ENCODE assay signal across 10 mouse cellular contexts in the genomic region with DNA sequence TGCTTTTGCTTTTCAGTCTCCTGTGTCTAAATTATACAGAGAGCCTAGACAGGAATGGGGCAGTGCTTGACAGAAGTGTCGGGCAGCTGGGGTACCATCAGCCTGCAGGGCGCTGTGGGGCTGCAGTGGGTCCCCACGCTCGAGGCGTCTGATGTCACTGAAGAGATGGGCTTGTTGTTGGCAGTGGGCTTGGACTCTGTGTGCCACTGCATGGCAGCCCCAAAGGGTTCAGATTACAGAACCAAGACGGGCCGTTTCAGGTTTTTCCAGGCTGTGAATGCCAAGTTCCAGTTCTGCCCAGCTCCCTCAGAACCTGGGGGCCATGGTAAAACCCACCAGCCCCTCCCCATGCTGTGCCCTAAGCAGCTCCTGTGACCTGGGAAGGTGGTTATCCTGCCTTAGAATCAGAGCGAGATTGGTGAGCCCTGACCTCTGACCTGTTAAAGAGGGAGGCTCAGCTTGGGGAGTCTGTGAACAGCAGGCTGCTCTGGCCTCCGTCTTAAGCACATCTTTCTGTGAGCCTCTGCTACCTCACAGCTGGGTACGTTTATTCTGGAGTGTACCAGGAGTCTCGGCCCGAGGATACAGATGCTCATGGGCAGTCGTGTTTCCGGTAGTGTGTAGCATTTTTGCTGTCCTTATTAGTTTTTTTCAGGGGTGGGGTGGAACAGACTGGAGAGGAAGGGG. TPM values are rescaled to one million over a fixed set of nuclear protein-coding genes. Genes with fewer than 3 reads are reported as not detected.
DNase-seq lines count a peak whose midpoint lies in the region; ATAC-seq and TF ChIP-seq lines count a peak whose summit lies in the region.
"Had no signal": no experiment of that assay in that cellular context is flagged by ENCODE, and none has a peak within 500 bp of the region (broad histone marks: within the 10 kb centered on the region; RNA-seq: fewer than 3 reads in every experiment).

No protein-coding gene starts in this region.

- H3K27ac ChIP-seq in forebrain, embryonic 12.5 days, result 0 out of 2 replicates have a peak overlapping the region, but pooled peaks have one; percentile 53
- H3K27ac ChIP-seq in forebrain, embryonic 14.5 days (ENCODE audit: low read depth, low read length), result no peak overlapping the region
- H3K27ac ChIP-seq in left cerebral cortex, adult 2 months, result peak overlapping the region; percentile 72
- peak overlapping the region; percentile 70 for H3K27ac ChIP-seq in heart, embryonic 16.5 days (ENCODE audit: low read length)
- H3K27ac ChIP-seq in midbrain, embryonic 16.5 days (ENCODE audit: low read length), result no peak overlapping the region

- no peak overlapping the region for H3K9ac ChIP-seq in forebrain, embryonic 12.5 days
- no peak overlapping the region for H3K9ac ChIP-seq in forebrain, embryonic 14.5 days (ENCODE audit: low read length)
- peak overlapping the region; percentile 45 for H3K9ac ChIP-seq in heart, embryonic 16.5 days (ENCODE audit: low read length)
- H3K9ac ChIP-seq in midbrain, embryonic 16.5 days (ENCODE audit: low read depth, low read length), result 0 out of 2 replicates have a peak overlapping the region, but pooled peaks have one; percentile 27

- WGBS in forebrain, embryonic 12.5 days, result 34% methylated on average over 14 of the region's 14 CpGs
- 36% methylated on average over 14 of the region's 14 CpGs for WGBS in forebrain, embryonic 14.5 days
- WGBS in heart, embryonic 16.5 days, result 54% methylated on average over 14 of the region's 14 CpGs
- WGBS in midbrain, embryonic 16.5 days, result 39% methylated on average over 14 of the region's 14 CpGs

- H3K9me3 ChIP-seq in forebrain, embryonic 12.5 days, result no peaks in the 10 kb centered on the region
- H3K9me3 ChIP-seq in forebrain, embryonic 14.5 days (replicated peaks; ENCODE audit: control insufficient read depth, low read length), result no peaks in the 10 kb centered on the region
- H3K9me3 ChIP-seq in heart, embryonic 16.5 days (replicated peaks; ENCODE audit: control insufficient read depth, low read length), result no peaks in the 10 kb centered on the region
- H3K9me3 ChIP-seq in midbrain, embryonic 16.5 days (replicated peaks; ENCODE audit: control insufficient read depth, low read length, poor library complexity, severe bottlenecking), result no peaks in the 10 kb centered on the region

- ATAC-seq in forebrain, embryonic 12.5 days (ENCODE audit: low FRiP score), result no peak
- no peak for ATAC-seq in forebrain, embryonic 14.5 days
- ATAC-seq in heart, embryonic 16.5 days (replicated peaks; ENCODE audit: extremely low read depth, insufficient read depth, low FRiP score), result no peak
- no peak for ATAC-seq in midbrain, embryonic 16.5 days

- H3K4me3 ChIP-seq in forebrain, embryonic 12.5 days (replicated peaks), result no peak overlapping the region
- no peak overlapping the region for H3K4me3 ChIP-seq in forebrain, embryonic 14.5 days (ENCODE audit: low read depth, low read length)
- H3K4me3 ChIP-seq in left cerebral cortex, adult 2 months, result no peak overlapping the region
- H3K4me3 ChIP-seq in heart, embryonic 16.5 days (ENCODE audit: low read length), result no peak overlapping the region
- no peak overlapping the region for H3K4me3 ChIP-seq in midbrain, embryonic 16.5 days (ENCODE audit: low read depth, low read length)

- no peak for DNase-seq in forebrain, embryonic 14.5 days (ENCODE audit: low spot score)
- DNase-seq in left cerebral cortex, adult 2 months (ENCODE audit: extremely low spot score in 1 of 2, low spot score in 2 of 2), result no peak
- no peak for DNase-seq in left cerebral cortex, postnatal 36 days (ENCODE audit: low spot score in 2 of 2)
- no peak for DNase-seq in c-Kit-positive CD71-positive TER-119-positive erythroid progenitor cells, embryonic 14.5 days (ENCODE audit: low spot score)
- no peak for DNase-seq in thymus, postnatal 0 days (ENCODE audit: low spot score)

- intact Hi-C loops in left cerebral cortex, adult 2 months (cut with DNase I), result loop anchor here (2.0 to 5.0 kb wide), 3 partner anchors 55 to 345 kb away; no protein-coding TSS in a partner anchor
- intact Hi-C loops in left cerebral cortex, postnatal 36 days (cut with DNase I), result loop anchor here (2.0 to 5.0 kb wide), 3 partner anchors 55 to 345 kb away; no protein-coding TSS in a partner anchor

- no peaks in the 10 kb centered on the region for H3K36me3 ChIP-seq in forebrain, embryonic 12.5 days (replicated peaks)
- no peaks in the 10 kb centered on the region for H3K36me3 ChIP-seq in forebrain, embryonic 14.5 days (ENCODE audit: control insufficient read depth, insufficient read depth, low read length)
- no peaks in the 10 kb centered on the region for H3K36me3 ChIP-seq in heart, embryonic 16.5 days (ENCODE audit: control insufficient read depth, insufficient read depth)
- H3K36me3 ChIP-seq in midbrain, embryonic 16.5 days (ENCODE audit: control insufficient read depth, insufficient read depth, low read length), result no peaks in the 10 kb centered on the region

- peaks cover 48% of the 10 kb centered on the region for H3K4me1 ChIP-seq in forebrain, embryonic 12.5 days
- peaks cover 16% of the 10 kb centered on the region for H3K4me1 ChIP-seq in forebrain, embryonic 14.5 days (ENCODE audit: control insufficient read depth, insufficient read depth, low read length)
- peaks cover 59% of the 10 kb centered on the region for H3K4me1 ChIP-seq in heart, embryonic 16.5 days (ENCODE audit: control insufficient read depth, insufficient read depth, low read length)
- no peaks in the 10 kb centered on the region for H3K4me1 ChIP-seq in midbrain, embryonic 16.5 days (ENCODE audit: control insufficient read depth, insufficient read depth, low read length)

- no peak for TF ChIP-seq CTCF in left cerebral cortex, adult 2 months (IDR thresholded peaks at IDR 0.05)

- H3K27me3 ChIP-seq in forebrain, embryonic 12.5 days, result peaks cover 46% of the 10 kb centered on the region
- H3K27me3 ChIP-seq in forebrain, embryonic 14.5 days (replicated peaks; ENCODE audit: control insufficient read depth, insufficient read depth, low read length), result no peaks in the 10 kb centered on the region
- H3K27me3 ChIP-seq in heart, embryonic 16.5 days (ENCODE audit: control insufficient read depth, insufficient read depth, low read length), result no peaks in the 10 kb centered on the region
- no peaks in the 10 kb centered on the region; the same call in none of the 2 replicates for H3K27me3 ChIP-seq in midbrain, embryonic 16.5 days (ENCODE audit: control insufficient read depth, insufficient read depth, low read depth, low read length)

- H3K4me2 ChIP-seq in forebrain, embryonic 12.5 days, result no peak overlapping the region
- H3K4me2 ChIP-seq in forebrain, embryonic 14.5 days (ENCODE audit: low read length), result no peak overlapping the region
- peak overlapping the region; percentile 11; the same call in 1 of the 2 replicates for H3K4me2 ChIP-seq in heart, embryonic 16.5 days (ENCODE audit: low read depth, low read length)
- no peak overlapping the region for H3K4me2 ChIP-seq in midbrain, embryonic 16.5 days (ENCODE audit: low read length)

RNA-seq across cellular contexts. Expression of a gene that starts 47.1 kb away (rescaled TPM):
- 10.9 and 12.1 TPM in 2 replicates for polyA plus RNA-seq in forebrain, embryonic 12.5 days (2016; fragmentation: Nextera tagmentation; extraction: Ambion mirVana)
- polyA plus RNA-seq in forebrain, embryonic 14.5 days (2014; fragmentation: Nextera tagmentation; extraction: Ambion mirVana), result 26.7 and 29.6 TPM in 2 replicates
- total RNA-seq in left cerebral cortex, adult 2 months (2021), result 10 to 100 TPM; 15.5 to 16.3 TPM
- total RNA-seq in left cerebral cortex, postnatal 36 days (2021), result 10 to 100 TPM; 16.5 to 18.3 TPM
- 23.7 and 25.1 TPM in 2 replicates for polyA plus RNA-seq in heart, embryonic 16.5 days (2015; fragmentation: Nextera tagmentation; extraction: Ambion mirVana)
- 39.3 and 51.3 TPM in 2 replicates for polyA plus RNA-seq in midbrain, embryonic 16.5 days (2015; fragmentation: Nextera tagmentation; extraction: Ambion mirVana)
- 7.5 and 8.8 TPM in 2 replicates for polyA plus RNA-seq in thymus, postnatal 0 days (2015; fragmentation: Nextera tagmentation; extraction: Ambion mirVana)

RNA-seq across cellular contexts. Expression of a gene that starts 58.1 kb away (rescaled TPM):
- 0.21 and 0.72 TPM in 2 replicates for polyA plus RNA-seq in forebrain, embryonic 12.5 days (2016; fragmentation: Nextera tagmentation; extraction: Ambion mirVana)
- not detected in 2 replicates for polyA plus RNA-seq in forebrain, embryonic 14.5 days (2014; fragmentation: Nextera tagmentation; extraction: Ambion mirVana)
- not detected for total RNA-seq in left cerebral cortex, adult 2 months (2021)
- under 1 TPM in 1 of 2 experiments, not detected in 1; 0.10 TPM for total RNA-seq in left cerebral cortex, postnatal 36 days (2021)
- not detected in 2 replicates for polyA plus RNA-seq in heart, embryonic 16.5 days (2015; fragmentation: Nextera tagmentation; extraction: Ambion mirVana)
- polyA plus RNA-seq in midbrain, embryonic 16.5 days (2015; fragmentation: Nextera tagmentation; extraction: Ambion mirVana), result 0.38 and 0.40 TPM in 2 replicates
- 0.05 TPM in 1 of 2 replicates, not detected in the other for polyA plus RNA-seq in thymus, postnatal 0 days (2015; fragmentation: Nextera tagmentation; extraction: Ambion mirVana)
- total RNA-seq: gastrocnemius, adult 8-10 months; left cerebral cortex, postnatal 10 days had no signal

Comparison
In these comparisons a context has a peak if more than half of its experiments do, and no peak if none do; other contexts are left out.
1. H3K27ac ChIP-seq: peak in forebrain, embryonic 12.5 days (single experiment), left cerebral cortex, adult 2 months (single experiment) and heart, embryonic 16.5 days (single experiment); none in forebrain, embryonic 14.5 days (single experiment) and midbrain, embryonic 16.5 days (single experiment).
2. H3K9ac ChIP-seq: peak in heart, embryonic 16.5 days (single experiment) and midbrain, embryonic 16.5 days (single experiment); none in forebrain, embryonic 12.5 days (single experiment) and forebrain, embryonic 14.5 days (single experiment).